Mouse (Mus musculus) ES-E14 (cell line): ENCODE results near the gene Acad10. TPM values are rescaled to one million over a fixed set of nuclear protein-coding genes. Genes with fewer than 3 reads are reported as not detected.
"Not testable (repeated sequence)": the region's sequence is repeated elsewhere in the genome, so short reads cannot be mapped to it uniquely, and the experiment has no call there.

ENCODE experiments used
- DNase-seq: peaks from one replicate; pipeline ENCODE4 v3.0.0-alpha.2; 2013; ENCODE audit warnings: low read depth, low spot score
- H3K27ac ChIP-seq: 2 replicates; pipeline ENCODE4 v1.5.1; 2012; ENCODE audit warnings: low read depth, mild to moderate bottlenecking, low read length, moderate library complexity, mixed read lengths; ENCODE audit not compliant: poor library complexity, insufficient read depth, severe bottlenecking
- H3K36me3 ChIP-seq: 2 replicates; pipeline ENCODE4 v1.6.1; 2012; ENCODE audit warnings: mild to moderate bottlenecking, low read length, moderate library complexity, mixed read lengths; ENCODE audit not compliant: control insufficient read depth, poor library complexity, insufficient read depth, severe bottlenecking
- H3K4me1 ChIP-seq, 2 experiments: fragments of 150-350 bp in 1 of 2; sonication (generic) in 1 of 2; 2 replicates each; pipeline ENCODE4 v1.6.1; 2012; ENCODE audit warnings: low read length in 2 of 2, mild to moderate bottlenecking in 1 of 2, mixed read lengths in 1 of 2; ENCODE audit not compliant: control insufficient read depth in 2 of 2, insufficient read depth in 2 of 2, poor library complexity in 1 of 2
- H3K4me3 ChIP-seq, 2 experiments: fragments of 150-350 bp in 1 of 2; sonication (generic) in 1 of 2; 2 replicates each; pipeline ENCODE4 v1.5.1; 2012; ENCODE audit warnings: low read length in 2 of 2, low read depth in 1 of 2, mild to moderate bottlenecking in 1 of 2, mixed read lengths in 1 of 2; ENCODE audit not compliant: insufficient read depth in 1 of 2, poor library complexity in 1 of 2, severe bottlenecking in 1 of 2
- H3K9ac ChIP-seq: 2 replicates; pipeline ENCODE4 v1.6.1; 2012; ENCODE audit warnings: low read depth, mild to moderate bottlenecking, low read length, mixed read lengths; ENCODE audit not compliant: poor library complexity, insufficient read depth, severe bottlenecking
- H3K9me3 ChIP-seq: fragments of 150-350 bp; sonication (generic); 2 replicates; pipeline ENCODE4 v1.6.1; 2012; ENCODE audit warnings: low read depth, mild to moderate bottlenecking, low read length; ENCODE audit not compliant: control insufficient read depth, insufficient read depth
- CHD2 ChIP-seq: IDR thresholded peaks from 2 replicates; pipeline ENCODE4 v1.6.1; 2014; ENCODE audit warnings: mild to moderate bottlenecking, low read depth, low read length, inconsistent platforms
- HCFC1 ChIP-seq: IDR thresholded peaks from 2 replicates; pipeline ENCODE4 v1.6.1; 2012; ENCODE audit warnings: low read length, inconsistent platforms, borderline replicate concordance; ENCODE audit not compliant: insufficient read depth
- MAFK ChIP-seq: IDR thresholded peaks from 2 replicates; pipeline ENCODE4 v1.6.1; 2014; ENCODE audit warnings: mild to moderate bottlenecking, low read depth, low read length, inconsistent platforms; ENCODE audit not compliant: insufficient read depth
- ZC3H11A ChIP-seq: IDR thresholded peaks from 2 replicates; pipeline ENCODE4 v1.6.1; 2012; ENCODE audit warnings: low read depth, mild to moderate bottlenecking, inconsistent platforms, low read length, borderline replicate concordance
- ZNF384 ChIP-seq: IDR thresholded peaks from 2 replicates; pipeline ENCODE4 v1.6.1; 2012; ENCODE audit warnings: low read depth, low read length, inconsistent platforms
- in situ Hi-C, 2 experiments: fragments of 600-800 bp; cut with MboI; formaldehyde crosslinking; loops; one replicate each; pipeline ENCODE4 v1.15.1; 2025; ENCODE audit warnings: low sequenced_read_pairs in 2 of 2, inconsistent platforms in 1 of 2; ENCODE audit not compliant: unreplicated experiment in 2 of 2
- total RNA-seq: library from RNA; depleted of rRNA; stranded (reverse); fragments of 300-350 nt; gene quantifications from 2 replicates; pipeline ENCODE4 v1.2.3, GENCODE M21; 2012

Gene Acad10
- total RNA-seq, 1 experiment, result 14.0 TPM

GRCm38 (mm10) chr5:121632804-121633203, 27.5 kb downstream of the Acad10 start:
- H3K36me3 ChIP-seq, result no peaks in the 10 kb centered on the region; the same call in 1 of the 2 replicates
- DNase-seq, result no peak
- no peaks in the 10 kb centered on the region for H3K9me3 ChIP-seq
- no peak overlapping the region for H3K27ac ChIP-seq
- no peak overlapping the region for H3K9ac ChIP-seq
- H3K4me1 ChIP-seq, result peaks cover 0 to 8% of the 10 kb centered on the region in 2 experiments; a peak in 2 of 4 replicates
- no peak overlapping the region for H3K4me3 ChIP-seq
- no peak for TF ChIP-seq HCFC1
- TF ChIP-seq ZC3H11A, result no peak
- TF ChIP-seq MAFK, result no peak
- no peak for TF ChIP-seq CHD2
- TF ChIP-seq ZNF384, result no peak
- in situ Hi-C loops, result no loop called here

GRCm38 (mm10) chr5:121631106-121631647, 29.1 kb downstream of the Acad10 start:
- H3K9me3 ChIP-seq, H3K27ac ChIP-seq, H3K4me1 ChIP-seq, H3K4me3 ChIP-seq, in situ Hi-C loops, DNase-seq, H3K9ac ChIP-seq, H3K36me3 ChIP-seq: not testable (repeated sequence)

- no peak overlapping the region for H3K27ac ChIP-seq
- H3K36me3 ChIP-seq, result no peaks in the 10 kb centered on the region
- in situ Hi-C loops, result no loop called here
- peaks cover 0 to 1% of the 10 kb centered on the region in 2 experiments; a peak in 1 of 4 replicates for H3K4me1 ChIP-seq
- TF ChIP-seq CHD2 (no peak), ZNF384 (no peak), ZC3H11A (no peak), MAFK (no peak), HCFC1 (no peak)
- H3K9me3 ChIP-seq, result no peaks in the 10 kb centered on the region
- no peak overlapping the region for H3K9ac ChIP-seq
- H3K4me3 ChIP-seq, result no peak overlapping the region
- DNase-seq, result no peak
These were observed 32.4 kb downstream of the Acad10 start for GRCm38 (mm10) chr5:121627871-121628270.

GRCm38 (mm10) chr5:121623241-121623640, 37.1 kb downstream of the Acad10 start:
- H3K4me3 ChIP-seq, result no peak overlapping the region
- H3K27ac ChIP-seq, result no peak overlapping the region
- H3K36me3 ChIP-seq, result no peaks in the 10 kb centered on the region; the same call in 1 of the 2 replicates
- DNase-seq, result no peak
- H3K4me1 ChIP-seq, result peaks cover 0 to 2% of the 10 kb centered on the region in 2 experiments; a peak in 1 of 4 replicates
- no peak overlapping the region for H3K9ac ChIP-seq
- no peaks in the 10 kb centered on the region for H3K9me3 ChIP-seq
- in situ Hi-C loops, result no loop called here
- TF ChIP-seq ZC3H11A, result no peak
- no peak for TF ChIP-seq HCFC1
- no peak for TF ChIP-seq MAFK
- no peak for TF ChIP-seq CHD2
- TF ChIP-seq ZNF384, result no peak

- in situ Hi-C loops, result no loop called here
- H3K9ac ChIP-seq, result no peak overlapping the region
- H3K27ac ChIP-seq, result no peak overlapping the region
- DNase-seq, result no peak
- H3K4me1 ChIP-seq, result peaks cover 0 to 2% of the 10 kb centered on the region in 2 experiments; a peak in 1 of 4 replicates
- no peaks in the 10 kb centered on the region for H3K9me3 ChIP-seq
- TF ChIP-seq ZC3H11A (no peak), MAFK (no peak), HCFC1 (no peak), ZNF384 (no peak), CHD2 (no peak)
- no peaks in the 10 kb centered on the region; the same call in 1 of the 2 replicates for H3K36me3 ChIP-seq
- no peak overlapping the region for H3K4me3 ChIP-seq
These were observed 39.2 kb downstream of the Acad10 start for GRCm38 (mm10) chr5:121621102-121621501.
